Mouse (Mus musculus) cerebellum, adult 9-10 months (tissue): ENCODE measurements around the gene Eif2ak1.
A peak's percentile ranks its signal among the peaks of the same experiment; 100 is the strongest.
"Not testable (repeated sequence)": the region's sequence is repeated elsewhere in the genome, so short reads cannot be mapped to it uniquely, and the experiment has no call there.

Source experiments
- DNase-seq: peaks from one replicate; pipeline ENCODE4 v3.0.0; 2022

Eif2ak1 gene

DNA sequence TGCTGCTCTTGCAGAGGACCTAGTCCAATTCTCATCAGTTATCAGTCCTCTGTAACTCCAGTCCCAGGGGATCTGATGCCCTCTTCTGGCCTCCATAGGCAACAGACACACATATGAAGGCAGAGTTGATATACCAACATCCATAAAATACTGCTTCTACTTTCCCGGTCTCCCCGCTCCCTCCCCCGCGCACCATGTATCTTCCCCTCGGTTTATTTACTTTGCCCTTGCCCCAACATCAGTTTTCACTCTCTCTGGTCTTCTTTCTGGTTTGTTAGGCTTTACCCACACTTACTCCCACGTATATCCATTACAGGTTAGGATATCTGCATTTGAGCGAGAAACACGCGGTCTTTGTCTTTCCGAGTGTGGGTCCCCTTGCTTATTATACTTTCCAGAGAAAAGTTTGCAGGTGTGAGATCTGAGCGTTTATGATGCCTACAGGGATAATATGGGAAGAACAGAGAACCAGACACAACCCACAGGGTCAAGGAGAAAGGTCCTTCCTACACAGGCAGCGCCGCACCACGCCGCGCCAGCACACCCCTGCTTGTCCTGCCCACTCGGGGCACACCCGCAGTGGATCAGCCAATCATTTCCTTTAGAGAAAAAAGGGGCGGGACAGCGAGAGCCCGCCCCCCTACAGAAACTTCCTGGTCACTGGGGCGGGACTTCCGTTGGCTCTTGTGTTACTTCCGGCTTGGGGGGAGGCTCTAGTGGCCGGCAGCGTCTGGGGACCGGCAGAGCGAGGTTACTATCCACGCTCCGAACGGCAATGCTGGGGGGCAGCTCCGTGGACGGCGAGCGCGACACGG, at the start of gene Eif2ak1:
Eif2ak1 (plus strand) TSS at position 673 of the 815 bp plus-strand sequence.
- DNase-seq: peak; percentile 96

DNA sequence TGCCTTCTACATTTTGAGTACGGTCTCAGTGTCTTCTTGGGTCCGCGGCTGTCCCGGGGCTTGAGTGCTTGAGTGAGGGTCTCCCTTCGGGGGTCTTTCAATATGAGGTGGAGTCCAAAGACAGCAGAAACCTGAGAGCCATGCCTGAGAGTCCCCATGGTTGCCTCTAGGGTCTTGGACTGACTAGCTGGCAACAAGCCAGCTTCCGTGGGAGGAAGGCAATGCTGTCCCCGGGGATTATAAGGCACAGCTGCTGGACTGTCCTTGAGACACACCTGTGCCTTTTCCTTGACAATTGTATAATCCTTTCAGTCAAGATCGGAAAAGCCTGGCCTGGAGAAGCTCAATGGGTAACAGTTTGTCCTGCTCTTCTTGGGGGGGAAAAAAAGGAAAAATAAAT, 35.6 kb upstream of the Eif2ak1 start:
- no peak for DNase-seq

DNA sequence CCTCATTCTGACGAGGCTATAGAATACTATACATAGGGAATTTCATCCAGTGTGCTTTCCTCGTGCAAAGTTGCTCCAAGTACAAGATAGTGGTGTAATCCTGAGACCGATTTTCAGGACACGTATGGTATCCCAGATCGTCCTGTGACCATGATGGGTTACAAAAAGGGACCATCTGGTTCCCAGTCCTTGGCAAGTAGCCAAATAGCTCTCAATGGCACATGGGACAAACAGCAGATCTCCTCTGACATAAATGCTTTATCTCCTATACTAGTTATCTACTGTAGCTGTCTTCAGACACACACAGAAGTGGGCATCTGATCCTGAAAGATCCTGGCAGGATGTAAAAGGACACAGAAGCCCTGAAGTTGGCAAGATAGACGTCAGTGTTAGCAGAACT, 32.2 kb upstream of the Eif2ak1 start:
- no peak for DNase-seq

DNA sequence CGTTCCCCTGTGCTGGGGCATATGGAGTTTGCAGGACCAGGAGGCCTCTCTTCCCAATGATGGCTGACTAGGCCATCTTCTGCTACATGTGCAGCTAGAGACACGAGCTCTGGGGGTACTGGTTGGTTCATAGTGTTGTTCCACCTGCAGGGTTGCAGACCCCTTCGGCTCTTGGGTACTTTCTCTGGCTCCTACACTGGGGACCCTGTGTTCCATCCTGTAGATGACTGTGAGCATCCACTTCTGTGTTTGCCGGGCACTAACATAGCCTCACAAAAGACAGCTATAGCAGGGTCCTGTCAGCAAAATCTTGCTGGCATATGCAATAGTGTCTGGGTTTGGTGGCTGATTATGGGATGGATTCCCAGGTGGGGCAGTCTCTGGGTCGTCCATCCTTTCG, 16.4 kb upstream of the Eif2ak1 start:
- DNase-seq: not testable (repeated sequence)

DNA sequence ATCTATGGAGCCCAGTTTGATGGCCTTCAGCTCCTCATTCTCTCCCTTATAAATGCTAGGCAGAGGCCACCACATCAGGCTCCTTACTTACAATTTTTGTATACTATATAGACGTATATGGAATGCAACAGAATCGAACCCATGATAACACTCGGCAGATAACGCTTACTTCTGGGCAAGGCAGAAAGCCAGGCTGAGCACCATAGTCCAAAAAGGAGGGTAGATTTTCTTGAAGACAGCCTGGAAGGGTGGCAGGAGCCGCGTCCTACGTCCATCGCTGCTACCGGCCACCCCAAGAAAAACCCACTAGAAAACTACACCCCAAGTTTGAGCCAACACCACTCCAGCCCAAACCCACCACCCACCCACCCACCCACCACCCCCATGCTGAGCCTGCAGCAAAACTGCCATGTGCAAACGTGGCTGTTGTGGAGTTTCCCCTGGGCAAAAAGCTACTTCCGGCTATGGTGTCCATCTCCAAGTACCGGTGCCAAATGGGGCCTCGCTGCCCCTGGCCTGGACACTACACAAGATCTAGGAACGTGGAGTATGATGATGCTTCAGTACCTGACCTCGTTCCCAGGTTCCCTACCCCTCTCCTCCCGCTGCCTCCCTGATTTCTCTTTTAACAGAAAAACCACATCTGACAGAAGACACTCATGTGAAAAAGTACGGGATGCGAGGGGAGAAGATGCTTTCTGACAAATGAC, 13.4 kb upstream of the Eif2ak1 start:
- no peak for DNase-seq

DNA sequence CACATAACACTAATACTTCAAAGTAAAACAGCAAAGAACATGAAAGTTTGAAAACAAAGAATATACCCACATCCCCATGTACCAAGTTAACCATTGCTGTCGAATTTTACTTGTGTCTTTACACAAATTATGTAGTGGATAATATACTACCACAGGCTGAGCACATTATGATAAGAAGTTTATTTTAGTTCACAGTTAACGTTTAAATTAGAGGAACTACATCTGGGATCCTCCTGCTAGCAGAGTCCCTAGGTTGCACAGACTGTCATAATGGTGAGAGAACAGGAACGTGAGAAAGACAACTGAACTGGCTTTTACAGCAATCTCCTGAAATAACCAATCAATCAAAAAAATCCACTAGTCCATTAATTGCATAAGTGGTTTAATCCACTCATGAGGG, 10.3 kb upstream of the Eif2ak1 start:
- DNase-seq: no peak

DNA sequence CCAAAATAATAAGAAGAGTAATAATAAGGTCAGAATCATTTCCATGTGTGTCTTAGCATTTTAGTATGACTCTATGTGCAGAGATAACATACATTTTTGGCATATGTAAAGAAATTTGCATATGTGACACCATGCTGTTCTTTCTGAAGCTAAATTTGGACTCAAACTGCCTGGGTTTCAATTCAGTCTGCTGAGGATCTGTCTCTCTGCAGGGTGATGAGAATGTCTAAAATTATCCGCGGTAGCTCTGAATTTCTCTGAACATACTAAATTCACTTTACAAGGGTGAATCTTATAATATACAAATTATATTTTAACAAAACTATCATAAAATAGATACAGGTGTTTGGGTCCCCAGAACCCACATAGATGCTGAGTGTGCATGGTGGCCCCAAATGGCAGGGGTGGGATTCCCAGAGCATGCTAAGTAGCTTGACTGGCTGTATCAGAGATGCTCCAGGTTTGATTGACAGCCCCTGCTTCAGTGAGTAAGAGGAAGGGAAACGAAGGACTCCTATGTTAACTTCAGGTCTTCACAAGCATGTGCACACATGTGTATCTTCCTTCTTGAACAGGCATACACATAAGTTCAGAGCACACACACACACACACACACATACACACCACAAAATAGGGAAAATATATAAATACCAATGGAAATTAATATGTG, 8.0 kb upstream of the Eif2ak1 start:
- no peak for DNase-seq

DNA sequence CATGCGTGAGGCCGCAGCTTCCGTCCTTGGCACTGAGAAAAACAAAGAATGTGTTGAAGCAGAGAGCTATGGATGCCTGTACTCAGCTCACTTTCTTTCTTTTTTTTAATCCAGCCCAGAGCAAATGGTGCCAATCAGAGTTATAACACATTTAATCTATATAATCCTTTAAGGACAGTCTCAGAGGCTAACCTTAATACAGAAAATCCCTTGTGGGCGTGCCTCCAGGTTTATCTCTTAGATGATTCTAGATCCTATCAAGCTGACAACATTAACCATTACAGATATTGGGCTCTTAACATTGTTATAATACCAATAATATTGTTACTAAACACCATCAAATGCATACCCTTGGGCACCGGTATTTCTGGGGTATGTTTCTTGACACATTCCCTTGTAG, 5.9 kb upstream of the Eif2ak1 start:
- DNase-seq: no peak

DNA sequence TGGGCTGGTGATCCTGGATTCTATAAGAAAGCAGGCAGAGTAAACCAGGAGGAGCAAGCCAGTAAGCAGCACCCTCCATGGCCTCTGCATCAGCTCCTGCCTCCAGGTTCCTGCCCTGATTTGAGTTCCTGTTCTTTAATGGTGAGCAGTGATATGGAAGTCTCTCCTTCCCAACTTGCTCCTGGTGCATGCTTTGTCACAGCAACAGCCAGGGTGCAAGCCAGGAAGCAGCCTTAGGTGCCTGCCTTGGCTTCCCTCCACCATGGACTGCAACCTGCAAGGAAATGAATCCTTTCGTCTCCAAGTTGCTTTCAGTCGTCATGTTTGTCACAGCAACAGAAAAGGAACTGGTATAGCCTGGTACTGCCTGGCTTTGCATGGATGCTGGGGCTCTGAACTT, 3.0 kb upstream of the Eif2ak1 start:
- no peak for DNase-seq

DNA sequence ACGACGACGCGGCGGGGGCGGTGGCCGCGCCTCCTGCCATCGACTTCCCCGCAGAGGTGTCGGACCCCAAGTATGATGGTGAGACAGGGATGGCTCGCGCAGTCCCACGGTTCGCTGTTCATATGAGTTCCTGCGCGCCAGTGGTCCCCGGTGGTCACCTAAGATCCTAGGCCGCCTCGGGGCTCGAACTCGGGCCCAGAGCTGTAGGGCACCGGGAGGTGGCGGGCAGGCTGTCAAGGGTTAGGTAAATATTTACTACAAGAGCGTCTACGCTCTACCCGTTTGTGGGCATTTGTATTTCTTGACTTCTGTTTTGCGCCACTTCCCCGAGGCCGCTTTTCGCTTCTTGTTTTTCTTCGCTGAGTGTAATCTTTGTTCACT, 333 bp downstream of the Eif2ak1 start:
- no peak for DNase-seq

DNA sequence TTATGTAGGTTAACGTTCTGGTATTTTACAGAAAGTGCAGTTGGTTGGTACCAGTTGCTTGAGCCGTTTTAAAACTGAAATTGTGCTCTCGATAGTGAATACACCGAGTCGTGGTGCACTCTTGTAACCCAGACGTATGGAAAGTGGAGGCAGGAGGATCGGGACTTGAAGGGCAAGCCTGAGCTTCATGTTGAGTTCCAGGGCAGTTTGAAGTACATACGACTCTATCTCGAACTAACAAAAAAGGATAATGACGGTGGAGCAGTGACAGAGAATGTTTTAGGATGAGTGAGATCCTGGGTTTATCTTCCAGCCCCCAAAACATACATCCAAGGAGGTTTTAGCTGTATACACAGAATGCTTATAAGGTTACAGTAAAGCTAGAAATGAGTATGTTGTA, 873 bp downstream of the Eif2ak1 start:
- no peak for DNase-seq

DNA sequence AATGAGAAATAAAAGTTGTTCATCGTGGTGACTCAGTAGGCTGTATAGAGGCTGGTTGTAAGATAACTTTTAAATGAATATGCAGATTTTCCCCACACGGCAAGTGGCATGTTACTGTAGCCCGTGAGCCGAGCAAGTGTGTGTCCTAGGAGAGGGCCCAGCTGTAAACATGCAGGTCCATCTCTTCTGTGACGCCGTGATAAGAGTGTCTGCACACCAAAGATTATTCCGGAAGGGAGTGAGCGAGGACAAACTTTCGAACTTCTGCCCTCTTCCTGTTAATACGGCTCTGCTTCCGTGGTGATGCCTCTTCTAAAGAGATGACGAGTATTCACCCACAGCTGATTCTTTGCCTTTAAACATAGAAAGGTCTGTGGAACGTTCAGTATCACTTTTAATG, 1.4 kb downstream of the Eif2ak1 start:
- DNase-seq: no peak

DNA sequence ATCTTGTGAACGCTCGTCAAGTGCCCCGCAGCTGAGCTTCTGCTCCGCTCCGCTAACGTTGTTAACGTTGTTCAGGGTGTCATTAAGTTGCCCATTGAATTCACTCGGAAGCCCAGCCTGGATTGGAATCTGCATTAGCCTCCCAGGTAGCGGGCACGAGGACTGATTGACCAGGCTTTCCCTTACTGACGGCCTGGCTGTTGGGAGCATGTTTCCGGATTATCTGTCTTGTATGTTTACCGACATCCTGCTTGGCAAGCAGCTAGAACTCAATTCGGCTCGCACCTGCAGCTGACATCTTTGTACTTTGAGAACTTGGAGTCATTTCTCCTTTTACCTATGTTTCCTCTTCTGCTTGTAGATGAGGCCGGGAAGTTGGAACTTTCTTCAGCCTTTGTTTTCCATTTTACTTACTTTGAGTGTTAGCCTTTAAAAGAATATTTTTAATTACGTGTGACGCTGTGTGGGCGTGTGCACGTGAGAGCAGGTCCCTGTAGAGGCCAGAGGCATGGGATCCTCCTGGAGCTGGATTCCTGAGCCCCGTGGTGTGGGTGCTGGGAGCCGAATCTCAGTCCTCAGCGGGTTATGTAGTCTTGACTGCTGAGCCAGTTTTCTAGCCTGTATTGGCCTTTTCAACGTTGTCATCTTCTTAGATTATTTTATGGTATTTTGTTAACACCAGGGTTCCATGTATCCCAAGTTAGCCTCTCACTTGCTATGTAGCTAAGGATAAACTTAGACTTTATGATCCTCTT, 2.5 kb downstream of the Eif2ak1 start:
- no peak for DNase-seq

DNA sequence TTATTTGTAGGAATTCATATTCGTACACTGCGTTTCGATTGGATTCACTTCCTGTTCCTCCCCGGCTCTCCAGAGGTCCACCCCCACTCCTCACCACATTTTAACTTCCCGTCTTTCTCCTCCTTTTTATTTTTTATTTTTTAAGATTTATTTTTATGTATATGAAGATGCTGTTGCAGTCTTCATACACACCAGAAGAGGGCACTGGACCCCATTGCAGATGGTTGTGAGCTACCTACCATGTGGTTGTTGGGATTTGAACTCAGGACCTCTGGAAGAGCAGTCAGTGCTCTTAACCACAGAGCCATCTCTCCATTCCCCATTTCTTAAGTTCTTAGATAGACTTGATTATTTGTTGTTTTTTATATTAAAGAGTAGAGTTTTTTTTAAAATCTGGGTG, 3.2 kb downstream of the Eif2ak1 start:
- no peak for DNase-seq

DNA sequence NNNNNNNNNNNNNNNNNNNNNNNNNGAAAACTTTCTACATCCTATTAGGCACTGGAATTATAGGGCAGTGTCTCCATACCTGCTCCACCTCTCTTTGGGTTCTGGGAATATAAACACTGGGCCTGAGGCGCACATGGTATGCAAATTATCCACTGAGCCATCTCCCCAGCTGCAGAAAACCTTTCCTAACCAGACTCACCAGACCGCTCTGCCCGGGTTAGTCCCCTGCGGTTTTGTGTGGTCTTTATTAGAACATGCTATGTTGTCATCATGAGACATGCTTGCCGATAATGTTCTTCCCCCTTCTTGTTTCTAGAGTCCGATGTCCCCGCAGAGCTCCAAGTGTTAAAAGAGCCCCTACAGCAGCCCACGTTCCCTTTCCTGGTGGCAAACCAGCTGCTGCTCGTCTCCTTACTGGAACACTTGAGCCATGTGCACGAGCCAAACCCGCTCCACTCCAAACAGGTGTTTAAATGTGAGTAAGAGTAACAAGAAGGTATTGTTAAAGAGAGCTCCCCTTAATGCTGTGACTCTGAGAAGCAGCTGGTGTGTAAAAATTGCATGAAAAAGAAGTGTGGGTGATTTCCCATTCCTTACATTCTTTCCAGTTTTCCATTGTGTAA, 54.1 kb downstream of the Eif2ak1 start:
- no peak for DNase-seq

DNA sequence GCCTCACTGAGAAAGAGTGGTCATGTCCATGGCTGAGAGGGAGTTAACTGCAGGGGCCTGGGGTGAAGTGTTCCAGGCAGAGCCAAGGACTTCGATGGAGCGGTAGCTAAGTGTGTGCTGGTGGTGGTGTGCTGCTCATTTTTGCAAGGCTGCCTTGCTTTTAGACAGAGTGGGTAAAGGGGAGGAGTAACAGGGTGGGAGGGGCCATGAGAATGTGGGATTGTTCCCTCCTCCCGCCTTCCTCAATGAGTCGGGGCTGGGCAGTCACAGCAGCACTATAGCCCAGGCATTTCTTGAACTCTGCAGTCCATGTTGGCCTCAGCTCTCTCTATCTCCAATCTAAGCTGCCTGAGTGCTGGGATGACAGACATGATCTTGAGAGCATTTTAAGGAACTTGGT, 57.0 kb downstream of the Eif2ak1 start:
- DNase-seq: no peak

DNA sequence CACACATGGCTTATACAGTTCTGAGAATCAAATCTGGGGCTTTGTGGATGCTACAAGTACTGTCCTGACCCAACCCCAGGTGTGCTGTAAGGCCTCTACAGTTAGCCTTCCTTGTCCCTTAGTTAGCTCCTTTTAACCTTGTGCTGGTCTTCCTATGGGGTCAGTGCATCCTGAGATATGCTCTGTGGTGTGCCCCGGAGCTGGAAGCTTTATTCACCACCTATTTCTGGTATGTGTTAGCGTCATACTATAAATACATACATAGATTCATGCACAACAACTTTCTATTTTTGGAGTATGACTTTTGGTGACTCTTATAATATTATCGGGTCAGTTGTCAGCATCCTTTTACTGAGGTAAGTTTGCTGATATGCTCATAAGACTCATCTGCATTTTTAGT, 67.7 kb downstream of the Eif2ak1 start:
- no peak for DNase-seq

DNA sequence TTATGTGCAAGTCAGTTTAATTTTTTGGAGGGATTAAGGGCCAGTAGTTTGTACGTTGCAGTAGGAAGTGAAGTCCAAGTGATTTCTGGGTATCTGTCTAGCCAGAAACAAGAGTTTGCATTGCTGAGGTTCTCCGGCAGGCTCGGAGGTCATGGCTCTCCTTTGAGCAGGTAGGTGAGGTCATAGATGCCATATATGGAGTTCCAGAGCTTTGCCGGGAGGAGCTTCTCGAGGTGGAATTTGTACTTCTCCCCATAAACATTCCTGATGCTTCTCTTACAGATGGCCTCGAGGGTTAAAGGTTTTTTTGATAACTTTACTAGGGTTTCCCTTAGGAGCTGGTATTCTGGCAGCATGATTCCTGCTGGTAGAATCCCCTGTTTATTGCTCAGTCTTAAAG, 73.2 kb downstream of the Eif2ak1 start:
- DNase-seq: no peak

DNA sequence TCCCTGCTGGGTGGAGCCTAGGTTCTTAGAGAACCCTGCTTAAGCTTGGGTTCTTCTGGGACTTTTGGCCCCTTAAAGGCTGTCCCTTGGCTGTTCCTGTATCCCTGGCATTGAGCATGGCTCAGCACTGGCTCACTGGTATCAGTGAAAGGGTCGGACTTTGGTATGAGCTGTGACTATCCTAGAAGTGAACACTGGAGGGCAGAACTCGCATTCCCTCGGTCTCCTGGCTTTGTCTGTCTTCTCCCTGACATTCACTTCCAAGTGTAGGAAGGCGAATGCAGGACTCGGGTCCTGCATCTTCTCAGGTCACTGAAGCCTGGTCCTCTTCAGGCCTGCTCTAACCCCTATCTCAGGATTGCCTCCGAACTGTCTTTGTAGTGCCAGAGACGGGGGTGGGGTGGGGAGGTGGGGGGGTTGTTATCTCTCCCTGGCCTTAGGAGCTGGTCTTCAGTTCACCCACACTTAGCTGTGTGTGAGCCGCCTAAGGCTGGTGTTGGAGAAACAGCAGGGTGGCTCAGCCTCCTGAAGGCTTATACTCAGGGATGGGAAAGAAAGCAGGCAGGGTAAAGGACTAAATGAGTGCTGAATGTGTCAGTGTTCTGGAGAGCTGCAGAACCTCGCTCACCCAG, 74.8 kb downstream of the Eif2ak1 start:
- no peak for DNase-seq

DNA sequence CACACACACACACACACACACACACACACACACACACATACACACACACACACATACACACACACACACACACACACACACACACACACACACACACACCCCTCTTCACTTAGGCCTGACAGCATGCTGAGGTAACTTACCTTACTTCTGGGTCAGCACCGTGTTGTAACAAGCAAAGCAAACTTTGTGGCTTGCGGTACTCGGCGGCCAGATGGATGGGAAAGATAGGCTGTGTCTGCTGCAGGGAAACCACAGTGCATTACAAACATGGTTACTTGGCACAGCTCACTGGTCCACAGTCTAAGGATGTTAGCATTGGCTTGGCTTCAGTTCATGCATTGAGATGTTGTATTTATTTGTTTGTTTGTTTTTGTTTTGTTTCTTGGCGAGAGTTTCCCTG, 75.8 kb downstream of the Eif2ak1 start:
- no peak for DNase-seq

DNA sequence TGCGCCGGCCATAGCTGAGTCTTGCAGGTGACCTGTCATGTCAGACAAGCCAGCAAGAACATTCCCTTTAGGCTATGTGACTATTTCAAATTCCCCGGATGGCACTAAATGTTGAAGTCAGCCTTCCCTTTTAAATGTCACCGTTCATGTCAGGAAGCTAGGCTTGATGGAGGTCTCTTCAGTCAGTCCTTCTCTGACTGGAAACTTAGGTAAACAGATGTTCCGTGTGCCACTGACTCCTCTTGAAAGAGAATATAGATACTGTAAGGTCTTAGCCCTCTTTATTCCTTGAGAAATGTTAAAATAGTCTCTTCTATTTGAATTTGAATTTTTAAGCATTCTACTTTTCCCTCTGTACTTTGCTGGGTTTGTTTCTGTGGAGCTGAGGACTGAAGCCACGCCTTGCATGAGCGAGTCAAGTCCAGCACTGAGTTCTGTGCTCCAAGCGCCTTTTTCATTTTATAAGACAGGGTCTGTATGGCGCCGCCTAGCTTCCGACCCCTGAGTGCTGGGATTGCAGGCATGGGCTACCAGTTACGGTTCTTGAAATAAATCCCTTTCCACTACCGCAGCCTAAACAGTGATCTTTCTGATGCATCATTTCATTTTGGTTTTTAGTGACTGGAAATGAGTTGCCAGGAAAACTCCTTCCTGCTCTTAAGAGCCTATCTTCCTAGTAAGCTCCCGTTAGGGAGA, 80.2 kb downstream of the Eif2ak1 start, which contains the start of gene Ankrd61:
Ankrd61 (minus strand) TSS at position 51 of the 696 bp plus-strand sequence.
- DNase-seq: no peak

DNA sequence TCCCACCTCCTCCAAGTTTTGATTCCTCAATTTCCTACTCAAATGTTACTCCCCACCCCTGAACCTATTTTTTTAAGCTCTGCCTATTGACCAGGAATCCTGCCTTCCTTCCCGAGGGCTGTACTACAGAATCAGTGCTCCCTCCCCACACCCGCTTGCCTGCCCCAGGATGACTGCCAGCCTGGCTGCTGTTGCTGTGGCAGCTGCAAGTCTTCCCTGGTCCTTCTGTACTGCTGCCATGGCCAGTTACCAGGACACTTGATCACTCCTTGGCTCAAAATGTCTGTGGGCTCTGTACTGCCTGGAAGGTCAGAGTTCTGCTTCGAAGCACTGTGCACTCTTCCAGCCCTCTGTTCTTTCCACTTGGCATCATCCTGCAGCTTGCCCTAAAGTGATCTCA, 84.5 kb downstream of the Eif2ak1 start:
- no peak for DNase-seq
